Mouse (Mus musculus) heart, embryonic 10.5 days (tissue): Measurements from ENCODE around the gene Nudt12. TPM values are rescaled to one million over a fixed set of nuclear protein-coding genes. Genes with fewer than 3 reads are reported as not detected.

Source experiments
- DNase-seq: peaks from one replicate; pipeline ENCODE4 v3.0.0-alpha.2; 2017; ENCODE audit warnings: low spot score
- H3K27ac ChIP-seq: fragments of 300-500 bp; sonication (generic); 2 replicates; pipeline ENCODE4 v1.5.1; 2016; ENCODE audit warnings: mild to moderate bottlenecking
- H3K27me3 ChIP-seq: fragments of 300-500 bp; sonication (generic); 2 replicates; pipeline ENCODE4 v1.6.1; 2016; ENCODE audit warnings: mild to moderate bottlenecking; ENCODE audit not compliant: poor library complexity, insufficient read depth, severe bottlenecking
- H3K36me3 ChIP-seq: fragments of 300-500 bp; sonication (generic); 2 replicates; pipeline ENCODE4 v1.6.1; 2016; ENCODE audit warnings: mild to moderate bottlenecking, moderate library complexity
- H3K4me1 ChIP-seq: fragments of 300-500 bp; sonication (generic); 2 replicates; pipeline ENCODE4 v1.6.1; 2016; ENCODE audit warnings: mild to moderate bottlenecking
- H3K4me3 ChIP-seq: fragments of 300-500 bp; sonication (generic); 2 replicates; pipeline ENCODE4 v1.5.1; 2016; ENCODE audit warnings: mild to moderate bottlenecking, moderate library complexity
- H3K9me3 ChIP-seq: fragments of 300-500 bp; sonication (generic); 2 replicates; pipeline ENCODE4 v1.6.1; 2016; ENCODE audit warnings: mild to moderate bottlenecking, moderate library complexity
- WGBS: fragments of 180-500 bp; shearing (Covaris S2); methylation state at CpG from one replicate; pipeline ENCODE4 v1.1.7; 2016; 5-methylcytosine and 5-hydroxymethylcytosine counted together
- polyA plus RNA-seq: library from polyadenylated mRNA; unstranded; fragments of >200 nt; fragmentation: Nextera tagmentation; extraction: Ambion mirVana; gene quantifications from 2 replicates; pipeline ENCODE4 v1.2.1, GENCODE M21; 2016

Nudt12 gene
- polyA plus RNA-seq, 1 experiment from 2014 or later, result 7.8 TPM

GRCm38 (mm10) chr17:58957055-58957454 is 56.1 kb downstream of the Nudt12 start:
- Histone ChIP-seq H3K4me1 (no peaks in the 10 kb centered on the region), H3K9me3 (no peaks in the 10 kb centered on the region)
- WGBS, result 87% methylated on average over 1 of the region's 1 CpGs

More at GRCm38 (mm10) chr17:58957055-58957454, 56.1 kb downstream of the Nudt12 start:
- DNase-seq, result no peak
- Histone ChIP-seq H3K27ac (no peak overlapping the region), H3K4me3 (no peak overlapping the region), H3K36me3 (no peaks in the 10 kb centered on the region), H3K27me3 (no peaks in the 10 kb centered on the region)

Other genes starting within 250 kb of the Nudt12 start
- 0.19 TPM in 1 of 2 replicates, not detected in the other for gene Pdzph1, start 22.0 kb downstream of the Nudt12 start, polyA plus RNA-seq